Mouse (Mus musculus) bone marrow, adult 2 months (tissue): ENCODE measurements at regions not wholly inside any gene's neighbourhood (a gene's known extent, or its start where the extent isn't known, plus 50 kb on each side); places are given as distances from the start of the nearest gene placed in this dataset.

Experiments
- CTCF ChIP-seq: fragments of 200-500 bp; IDR thresholded peaks from 2 replicates; pipeline ENCODE4 v1.5.1; 2011; ENCODE audit warnings: low read length, control low read depth; ENCODE audit not compliant: control insufficient read depth, insufficient read depth
- POLR2A ChIP-seq: fragments of 200-500 bp; IDR thresholded peaks from 2 replicates; pipeline ENCODE4 v1.6.1; 2011; ENCODE audit warnings: low read depth, mild to moderate bottlenecking, control low read depth, low read length, borderline replicate concordance; ENCODE audit not compliant: control insufficient read depth

- no peak for TF ChIP-seq CTCF
- TF ChIP-seq POLR2A: no peak
These were observed 60.2 kb upstream of the Ptgfrn start for GRCm38 (mm10) chr3:101170037-101171019.
